Mouse (Mus musculus): ENCODE measurements around the gene Adad2.

Adad2 gene

DNA sequence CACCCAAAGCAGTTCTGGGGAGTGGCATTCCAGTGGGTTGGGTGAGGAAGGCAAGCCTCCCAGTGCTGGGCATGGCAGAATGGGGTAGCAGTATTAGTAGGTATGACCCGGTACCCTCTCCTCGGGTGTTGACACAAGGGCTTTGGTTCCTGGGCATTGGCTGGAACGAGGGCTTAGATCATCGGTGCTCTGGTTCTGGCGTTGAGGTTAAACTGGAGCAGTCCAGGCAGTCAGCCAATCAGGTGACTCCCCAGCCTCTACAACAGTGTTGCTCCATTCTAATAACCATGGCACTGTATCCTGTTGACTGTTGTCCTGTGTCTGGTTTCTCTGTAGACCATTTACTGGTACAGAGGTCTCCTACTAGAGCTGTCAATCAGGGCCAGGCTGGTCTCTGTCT lies 5.0 kb downstream of the Adad2 start:
- no peak for DNase-seq

DNA sequence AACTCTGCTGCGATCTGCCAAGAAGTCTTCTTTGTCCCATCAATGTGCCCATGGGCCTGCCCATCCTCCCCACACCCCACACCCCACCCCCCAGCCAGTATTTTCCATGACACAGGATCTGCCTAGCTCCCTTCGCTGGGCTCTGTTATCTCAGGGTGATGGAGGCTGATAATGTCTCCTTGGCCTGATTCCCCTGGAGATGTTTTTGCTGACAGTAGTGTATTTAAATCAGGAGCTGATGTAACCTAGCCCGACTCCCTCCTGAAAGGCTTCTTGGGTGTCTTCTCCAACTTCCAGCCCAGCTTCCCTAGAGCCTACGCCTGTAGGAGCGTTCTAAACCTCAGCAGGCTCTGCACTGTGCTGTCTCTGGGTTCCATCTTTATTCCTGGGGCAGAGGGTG lies 6.3 kb downstream of the Adad2 start:
- DNase-seq, result no peak

DNA sequence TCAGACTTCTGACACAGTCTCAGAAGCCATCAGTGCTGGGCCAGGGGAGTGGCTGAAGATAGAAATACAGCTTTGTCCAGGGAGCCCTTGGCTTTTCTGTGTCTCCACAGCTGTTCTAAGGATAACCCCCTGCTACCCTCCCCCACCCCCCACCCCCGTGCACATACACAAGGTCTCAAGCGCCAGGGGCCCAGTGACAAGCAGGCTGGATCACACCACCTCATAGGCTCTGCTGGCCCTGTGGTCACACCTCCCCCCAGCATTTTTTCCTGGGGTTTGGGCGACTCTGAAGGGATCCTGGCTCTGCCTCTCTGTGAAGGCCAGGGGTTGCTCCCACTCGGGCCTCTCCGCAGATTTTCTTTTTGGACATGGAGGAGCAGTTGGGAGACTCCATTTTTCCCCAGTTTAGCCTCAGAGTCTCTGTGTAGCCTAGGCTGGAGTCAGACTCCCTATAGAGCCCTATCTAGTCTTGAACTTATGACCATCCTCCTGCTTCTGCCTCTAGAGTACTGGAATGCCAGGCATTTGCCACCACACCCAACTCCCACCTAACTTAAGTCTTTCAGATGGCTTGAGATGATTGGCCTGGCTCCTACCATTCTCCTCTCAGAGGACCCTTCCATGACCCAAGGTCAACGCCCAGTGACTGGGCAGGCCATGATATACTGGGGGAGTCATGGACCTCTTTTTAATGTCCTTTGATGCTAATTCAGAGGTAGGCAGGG lies 7.7 kb downstream of the Adad2 start:
- DNase-seq, result no peak

DNA sequence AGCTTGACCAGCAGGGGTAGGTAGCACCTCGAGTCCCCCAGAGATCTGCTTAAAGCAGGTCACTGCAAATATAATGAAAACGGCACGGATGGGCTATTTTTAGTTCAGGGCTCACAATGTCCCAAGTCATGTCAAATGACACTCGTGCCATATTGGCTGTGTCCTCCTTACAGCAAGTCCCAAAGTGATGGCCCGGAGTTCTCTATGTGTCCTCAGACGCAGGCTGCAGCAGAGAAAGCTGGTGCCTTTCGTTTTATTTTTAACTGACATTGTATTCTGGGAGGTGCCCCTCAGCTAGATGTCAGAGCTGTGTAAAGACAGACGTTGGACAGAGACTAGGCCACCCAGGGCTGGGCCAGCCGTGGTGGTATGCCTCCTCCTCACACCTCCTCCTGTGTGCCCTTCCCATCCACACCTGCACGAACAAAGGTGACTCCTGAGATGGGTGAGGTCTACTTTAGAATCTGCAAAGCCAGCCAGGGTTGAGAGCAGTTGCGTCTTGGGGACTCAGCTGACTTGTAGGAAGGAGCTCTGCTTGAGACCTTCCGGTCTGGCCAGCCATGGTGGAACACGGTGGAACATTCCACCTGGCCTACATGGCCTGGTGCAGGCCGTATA lies 8.4 kb downstream of the Adad2 start:
- DNase-seq, result no peak

DNA sequence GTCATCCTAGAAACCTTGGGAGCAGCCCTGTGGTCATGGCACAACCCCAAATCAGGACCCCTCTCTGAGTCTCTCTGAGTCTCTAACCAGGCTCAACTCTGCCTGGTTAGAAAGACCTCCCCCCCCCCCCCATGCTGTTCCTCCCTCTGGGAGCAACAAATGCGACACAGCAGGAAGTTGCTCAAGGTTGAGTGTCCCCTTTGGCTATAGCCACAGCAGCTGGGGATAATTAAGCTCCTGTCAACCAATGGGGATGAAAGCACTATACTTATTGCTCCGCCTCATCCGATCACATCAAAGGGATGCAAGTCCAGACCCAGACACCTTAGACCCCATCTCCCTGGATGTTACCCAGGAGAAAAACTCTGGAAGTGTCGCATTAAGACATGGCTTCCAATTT lies 10.0 kb downstream of the Adad2 start:
- DNase-seq, result no peak

DNA sequence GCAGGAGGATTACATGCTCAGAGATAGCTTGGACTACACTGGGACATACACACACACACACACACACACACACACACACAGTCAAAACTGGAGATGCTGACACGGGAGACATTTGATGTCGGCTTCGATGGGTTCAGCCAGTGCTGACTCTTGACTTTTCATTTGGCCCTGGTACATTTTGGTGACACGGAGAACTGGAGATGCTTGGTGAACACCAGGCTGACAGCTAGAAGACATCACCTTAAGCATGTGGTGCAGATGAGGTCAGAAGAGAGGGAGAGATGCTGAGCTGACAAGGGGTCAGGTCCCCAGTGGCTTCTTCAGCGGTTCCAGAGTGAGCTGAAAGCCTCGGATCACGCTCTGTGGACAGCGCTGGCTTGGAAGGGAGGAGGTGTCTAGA lies 10.5 kb downstream of the Adad2 start:
- no peak for DNase-seq

DNA sequence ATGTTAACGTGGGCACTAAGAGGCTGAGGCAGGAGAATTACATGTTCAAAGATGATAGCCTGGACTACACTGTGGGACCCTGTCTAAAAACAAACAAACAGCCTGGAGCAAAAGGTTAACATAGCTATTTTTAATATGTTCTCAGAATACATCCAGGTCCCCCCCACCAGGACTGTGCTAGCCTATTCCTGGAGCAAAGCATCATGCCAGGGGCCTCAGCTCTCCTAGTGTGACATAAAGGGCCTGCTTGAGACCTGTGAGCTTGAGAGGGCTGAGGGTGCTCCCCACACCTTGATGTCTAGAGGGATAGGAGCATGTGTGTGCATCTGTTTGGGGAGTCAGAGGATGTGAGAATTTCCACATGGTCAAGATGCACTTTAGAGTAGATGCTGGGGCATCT lies 11.2 kb downstream of the Adad2 start:
- no peak for DNase-seq

DNA sequence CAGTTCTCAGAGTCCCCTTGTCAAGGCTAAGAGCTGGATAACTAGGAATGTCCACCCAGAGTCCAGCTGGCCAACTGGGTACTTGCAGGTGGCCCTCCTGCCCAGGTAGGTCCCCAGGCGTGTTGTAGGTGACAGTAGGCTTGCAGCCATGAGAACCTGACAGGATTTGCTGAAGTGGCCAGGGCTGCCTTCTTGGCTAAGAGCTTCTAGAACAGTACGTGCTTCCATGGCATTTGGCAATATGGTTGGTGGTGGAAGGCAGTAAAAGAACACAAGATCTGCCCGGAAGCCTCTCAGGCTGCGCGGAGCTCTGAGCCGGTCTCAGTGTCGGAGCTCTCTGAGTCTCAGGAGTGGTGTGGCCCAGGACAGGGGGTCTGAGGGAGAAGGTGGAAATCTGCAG lies 12.4 kb downstream of the Adad2 start:
- no peak for DNase-seq

DNA sequence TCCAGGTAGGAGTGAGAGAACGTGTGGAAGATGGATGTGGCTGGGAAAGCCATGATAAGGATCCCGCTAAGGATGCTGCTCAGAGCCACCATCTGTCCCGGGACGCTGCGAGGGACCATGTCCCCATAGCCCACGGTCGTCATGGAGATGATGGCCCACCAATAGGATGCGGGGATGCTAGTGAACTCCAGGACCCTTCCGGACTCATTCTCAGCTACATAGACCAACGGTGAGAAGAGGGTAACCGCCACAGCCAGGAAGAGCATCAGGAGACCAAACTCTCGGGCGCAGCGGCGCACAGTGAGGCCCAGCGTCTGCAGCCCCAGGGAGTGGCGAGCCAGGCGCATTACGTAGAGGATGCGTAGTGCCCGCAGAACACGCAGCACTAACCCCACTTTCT lies 13.2 kb downstream of the Adad2 start:
- DNase-seq, result no peak

DNA sequence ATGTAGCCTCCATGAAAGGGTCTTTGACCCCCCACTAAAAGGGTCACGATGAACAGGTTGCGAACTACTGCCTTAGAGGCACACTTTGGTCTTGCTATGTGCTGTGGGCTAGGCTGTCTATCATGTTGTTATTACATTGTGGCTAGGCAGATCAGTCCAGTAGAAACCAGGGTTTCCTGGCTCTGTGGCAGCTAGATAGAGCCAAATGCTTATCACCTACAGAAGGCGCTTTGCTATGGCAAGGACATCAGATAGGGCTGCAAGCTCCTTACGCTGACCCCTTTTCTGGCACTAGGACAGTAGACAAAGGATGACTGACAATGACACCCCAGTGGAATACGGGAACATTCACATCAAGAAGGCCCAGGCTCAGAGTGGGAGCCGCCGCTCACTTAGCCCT lies 14.7 kb downstream of the Adad2 start:
- no peak for DNase-seq

DNA sequence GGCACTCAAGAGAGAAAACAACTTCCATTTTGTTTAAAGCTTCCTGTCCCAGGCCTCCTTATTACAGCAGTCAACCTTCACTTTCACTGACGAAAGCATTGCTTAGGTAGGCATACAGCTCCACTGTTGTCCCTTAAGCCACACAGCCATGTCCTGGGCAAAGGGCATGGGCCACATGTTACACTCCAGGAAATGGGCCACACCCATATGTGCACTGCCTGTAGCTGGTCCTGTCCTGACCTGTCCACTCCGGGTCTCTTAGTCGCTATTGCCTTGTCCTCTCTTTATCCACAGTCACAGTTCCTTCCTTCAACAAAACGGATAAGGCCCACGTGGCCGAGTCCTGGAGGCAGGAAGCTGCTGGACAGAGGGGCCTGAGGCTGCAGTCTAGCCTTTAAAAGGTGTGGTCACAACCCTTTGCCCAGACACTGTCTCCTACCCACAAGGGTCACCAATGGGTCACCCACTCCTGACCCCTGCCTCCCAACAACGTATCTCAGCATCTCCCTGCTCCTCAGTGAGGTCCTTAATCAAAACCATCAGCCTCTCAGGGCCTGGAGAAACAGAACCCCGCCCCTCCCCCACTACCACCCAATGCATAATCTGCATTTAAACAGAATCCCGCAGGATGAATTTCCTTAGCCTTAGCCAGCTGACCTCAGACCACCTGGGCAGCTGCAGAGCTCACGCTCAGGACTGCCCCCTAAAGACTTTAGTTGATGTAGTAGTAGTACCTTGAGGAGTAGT lies 15.2 kb downstream of the Adad2 start:
- no peak for DNase-seq

DNA sequence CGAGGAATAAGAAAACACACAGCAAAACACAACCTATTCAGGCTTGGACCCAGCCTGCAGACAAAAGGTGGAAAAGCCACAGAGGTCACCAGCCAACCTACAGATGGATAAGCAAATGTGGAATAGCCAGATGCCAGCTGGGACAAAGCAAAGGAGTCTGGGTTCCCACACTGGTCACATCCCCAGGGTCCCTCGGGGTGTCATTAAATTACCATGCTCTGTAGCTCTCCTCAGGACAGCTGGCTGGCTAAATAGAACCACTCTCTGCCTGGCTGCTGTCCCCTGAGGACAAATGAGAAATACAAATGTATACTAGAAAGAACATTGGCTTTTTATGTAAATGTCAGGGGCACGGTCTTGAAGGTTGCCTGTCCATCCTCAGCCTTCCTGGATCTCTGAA lies 18.3 kb downstream of the Adad2 start:
- no peak for DNase-seq

DNA sequence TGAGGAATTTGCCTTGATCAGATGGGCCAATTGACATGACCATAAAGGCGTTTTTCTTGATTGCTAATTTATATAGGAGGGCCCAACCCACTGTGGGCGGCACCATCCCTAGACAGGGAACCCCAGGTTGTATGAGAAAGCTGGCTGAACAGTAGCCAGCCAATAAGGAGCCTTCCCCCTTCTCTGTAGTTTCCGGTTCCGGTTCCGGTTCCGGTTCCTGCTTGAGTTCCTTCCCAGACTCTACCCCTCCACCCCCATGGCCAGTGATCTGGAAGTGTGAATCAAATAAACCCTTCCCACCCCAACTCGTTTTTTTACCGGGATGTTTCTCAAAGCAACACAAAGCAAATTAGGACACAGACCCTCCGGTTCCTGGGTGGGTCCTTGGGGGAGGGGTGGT lies 19.7 kb downstream of the Adad2 start:
- no peak for DNase-seq

DNA sequence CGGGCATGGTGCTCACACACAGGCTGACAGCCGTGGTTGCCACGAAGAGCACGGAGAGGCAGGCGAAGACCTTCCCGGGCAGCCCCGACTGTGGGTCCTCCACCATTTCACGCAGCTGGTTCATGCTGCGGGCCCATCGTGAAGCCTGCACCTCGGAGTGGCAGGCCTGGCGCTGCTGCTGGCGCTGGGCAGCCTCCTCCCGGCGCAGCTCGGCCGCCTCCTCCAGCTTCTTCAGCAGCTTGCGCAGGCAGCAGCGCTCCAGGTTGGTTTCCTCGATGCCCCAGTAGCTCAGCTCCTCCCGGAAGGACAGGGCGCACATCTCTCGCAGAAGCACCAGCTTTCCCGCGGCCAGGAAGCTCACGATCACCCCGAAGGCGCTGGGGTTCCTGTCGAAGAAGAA lies 20.4 kb downstream of the Adad2 start:
- no peak for DNase-seq

DNA sequence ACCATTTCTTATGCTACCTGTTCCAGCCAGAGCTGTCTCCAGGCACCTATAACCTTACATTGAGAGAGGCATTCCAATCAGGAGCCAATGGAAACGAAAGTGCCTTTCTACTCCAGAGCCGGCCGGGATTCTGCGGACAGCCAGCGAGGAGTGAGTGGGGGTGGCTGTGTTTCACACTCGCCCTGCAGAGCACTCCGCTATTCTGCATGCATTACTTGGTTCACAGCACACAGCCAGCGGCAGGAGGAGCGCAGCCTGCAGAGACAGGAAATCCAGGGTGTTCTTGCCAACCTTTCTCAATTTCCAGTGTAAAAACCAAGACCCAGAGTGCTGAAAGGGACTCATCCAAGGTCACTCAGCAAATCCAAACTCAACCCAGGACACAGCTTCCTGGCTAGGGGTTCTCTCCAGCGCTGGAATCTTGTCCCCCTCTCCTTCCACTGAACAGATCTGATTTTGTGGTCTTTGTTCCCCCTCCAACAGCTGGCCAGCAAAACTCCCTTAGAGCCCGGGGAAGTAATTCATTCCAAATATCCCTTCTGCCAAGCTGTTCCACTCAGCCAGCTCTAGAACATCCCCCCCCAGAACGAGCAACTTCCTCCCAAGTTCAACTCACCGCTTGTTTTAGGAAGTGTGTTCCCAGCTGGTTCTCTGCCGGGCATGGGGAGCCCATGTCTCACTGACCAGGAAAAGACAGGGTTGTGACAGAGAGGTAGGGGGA lies 22.2 kb downstream of the Adad2 start:
- DNase-seq, result no peak

DNA sequence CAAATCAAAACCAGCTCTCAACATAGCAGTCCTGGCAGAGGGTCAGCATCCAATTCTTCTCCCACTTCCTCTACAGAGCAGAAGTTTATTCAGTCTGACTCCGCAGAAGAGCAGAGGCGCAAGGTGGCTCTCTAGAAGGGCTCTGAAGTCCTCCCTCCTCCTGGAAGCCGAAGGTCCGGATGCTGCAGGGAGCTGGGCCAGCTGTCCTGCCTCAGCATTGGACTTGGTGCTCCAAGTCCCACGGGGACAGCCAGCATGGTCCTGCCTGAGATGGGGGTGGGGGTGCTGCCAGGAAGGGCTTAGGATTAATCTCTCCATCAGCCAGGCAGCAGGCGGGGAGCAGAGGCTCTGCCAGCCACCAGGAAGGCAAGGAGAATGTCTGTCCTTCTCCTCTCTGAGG lies 22.8 kb downstream of the Adad2 start, which contains the start of gene Kcng4:
Kcng4 (minus strand) TSS at position 303 of the 400 bp plus-strand sequence.
- peak in 1 of 2 experiments; percentile 9 for DNase-seq

DNA sequence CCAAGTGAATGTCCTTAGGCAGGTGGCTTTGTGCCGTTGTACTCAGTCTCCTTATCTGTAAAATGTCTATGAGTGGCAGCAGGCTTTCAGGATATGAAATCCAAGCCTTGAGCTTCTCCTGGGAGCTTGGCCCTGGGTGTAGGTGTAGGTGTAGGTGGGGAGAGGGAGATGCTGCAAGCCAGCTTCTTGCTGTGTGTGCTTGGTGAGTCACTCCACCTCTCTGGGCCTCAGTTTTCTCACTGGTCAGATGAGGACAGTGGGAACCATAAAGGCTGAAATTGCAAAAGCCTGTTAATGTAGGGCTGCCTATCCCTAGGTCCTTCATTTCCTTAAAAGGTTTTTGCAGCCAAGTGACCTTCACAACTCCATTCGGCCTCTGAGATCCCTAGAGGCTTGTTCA lies 23.4 kb downstream of the Adad2 start:
- no peak for DNase-seq

DNA sequence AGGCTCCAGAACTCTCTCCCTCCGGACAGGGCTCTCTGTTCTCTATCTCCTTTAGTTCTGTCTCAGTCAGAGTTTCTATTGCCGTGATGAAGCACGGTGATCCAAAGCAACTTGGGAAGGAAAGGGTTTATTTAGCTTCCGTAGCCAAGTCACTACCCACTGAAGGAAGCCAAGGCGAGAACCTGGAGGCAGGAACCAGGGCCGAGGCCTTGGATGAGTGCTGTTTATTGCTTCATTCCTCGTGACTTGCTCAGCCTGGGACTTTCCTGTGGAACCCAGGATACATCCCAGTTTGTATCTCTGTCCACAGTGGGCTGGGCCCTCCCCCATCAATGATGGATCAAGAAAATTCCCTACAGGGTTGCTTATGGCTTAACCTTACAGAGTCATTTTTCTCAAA lies 24.2 kb downstream of the Adad2 start:
- DNase-seq, result no peak

DNA sequence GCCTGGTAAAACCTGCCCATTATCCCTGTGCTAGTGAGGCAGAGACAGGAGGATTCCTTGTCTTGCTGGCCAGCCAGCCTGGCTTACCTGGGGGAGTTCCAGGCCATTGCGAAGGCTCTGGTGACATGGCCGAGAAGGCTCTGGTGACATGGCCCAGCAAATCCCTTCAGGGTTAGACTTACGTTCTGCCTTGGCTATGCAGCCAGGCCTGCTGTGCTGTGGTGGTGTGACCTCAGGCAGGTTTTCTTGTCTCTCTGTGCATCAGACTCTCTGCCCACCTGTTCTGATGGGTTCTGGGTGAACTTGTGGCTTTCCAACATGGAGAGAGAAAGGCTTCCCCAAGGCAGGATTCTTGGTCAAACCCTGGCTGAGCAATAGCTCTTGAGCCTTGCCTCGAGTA lies 24.8 kb downstream of the Adad2 start:
- no peak for DNase-seq

DNA sequence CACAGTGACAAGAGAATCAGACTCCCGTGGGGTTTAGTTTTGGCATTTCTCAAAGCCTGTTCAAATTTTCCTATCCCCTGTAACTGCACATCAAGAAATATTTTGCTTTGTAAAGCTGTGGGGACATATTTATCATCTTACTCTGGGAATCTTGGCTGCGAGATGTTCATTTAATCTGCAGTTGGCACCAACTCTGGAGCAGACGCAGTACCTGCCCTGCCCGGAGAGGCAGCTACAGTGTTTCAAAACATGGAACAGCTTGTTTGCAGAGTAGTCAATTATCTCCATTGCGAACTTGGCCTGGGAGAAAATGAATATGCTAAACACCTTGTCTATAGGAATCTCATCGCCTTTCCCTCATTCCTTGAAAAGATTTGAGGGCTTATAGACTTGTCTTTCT lies 25.7 kb downstream of the Adad2 start:
- no peak for DNase-seq

DNA sequence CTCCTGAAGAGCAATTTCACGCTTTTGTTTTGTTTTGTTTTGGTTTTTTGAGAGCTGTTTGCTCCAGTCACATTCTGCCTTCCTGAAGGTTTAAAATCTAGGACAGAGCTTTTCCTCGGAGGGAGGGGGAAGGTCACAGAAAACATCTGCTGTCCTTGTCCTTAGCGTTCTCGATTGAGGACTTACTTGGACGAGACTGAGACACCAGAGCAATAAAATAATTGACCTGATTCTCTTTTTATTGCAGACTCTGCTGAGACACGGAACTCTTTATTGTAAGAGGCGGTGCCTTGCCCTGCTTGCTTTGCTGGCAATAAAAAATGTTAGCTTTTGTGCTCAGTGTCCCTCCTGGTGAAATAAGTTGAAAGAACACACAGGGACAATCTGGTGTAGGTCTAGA lies 27.3 kb downstream of the Adad2 start:
- peak in 1 of 2 experiments; percentile 17 for DNase-seq

DNA sequence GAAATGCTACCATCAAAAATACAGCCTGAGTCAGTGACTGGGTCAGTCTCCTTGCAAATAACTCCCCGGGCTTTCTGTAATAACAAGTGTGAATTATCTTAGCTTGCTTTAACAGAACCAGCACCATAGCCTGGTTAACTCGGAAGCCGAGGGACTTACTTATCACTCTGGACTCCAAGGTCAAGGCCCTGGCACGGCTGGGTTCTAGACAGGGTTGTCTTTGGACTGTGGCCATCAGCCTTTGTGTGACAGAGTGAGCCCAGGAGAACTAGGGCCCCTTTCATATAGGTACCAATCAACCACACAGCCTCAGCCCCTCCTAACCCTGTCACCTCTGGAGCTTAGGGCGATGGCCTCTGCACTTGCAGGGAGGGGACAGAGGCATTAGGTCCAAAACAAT lies 28.5 kb downstream of the Adad2 start:
- DNase-seq, result no peak

DNA sequence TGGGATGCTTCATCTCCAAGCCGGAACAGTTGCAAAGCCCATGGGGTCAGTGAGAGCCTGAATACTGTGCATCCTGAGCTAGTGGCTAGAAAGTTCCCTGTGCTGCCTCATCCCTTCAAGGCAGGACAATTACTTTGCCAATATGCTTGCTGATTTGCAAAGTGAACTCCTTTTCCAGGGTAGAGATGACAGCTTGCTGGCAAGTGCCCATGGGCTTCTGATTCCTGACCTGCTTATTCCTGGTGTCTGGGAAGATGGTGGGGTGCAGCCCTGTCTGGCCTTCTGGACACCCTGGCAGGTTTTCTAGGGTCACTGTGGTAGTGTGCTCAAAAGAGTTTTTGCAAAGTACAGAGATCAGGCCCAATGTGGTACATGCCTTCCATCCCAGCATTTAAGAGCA lies 30.4 kb downstream of the Adad2 start:
- peak; percentile 15 to 32 for DNase-seq
